ENCODE assay signal across 10 mouse cellular contexts in genomic region chr3:27189320-27190261, GRCm38 (mm10). TPM values are rescaled to one million over a fixed set of nuclear protein-coding genes. Genes with fewer than 3 reads are reported as not detected.
DNase-seq lines count a peak whose midpoint lies in the region; ATAC-seq and TF ChIP-seq lines count a peak whose summit lies in the region.
"Had no signal": no experiment of that assay in that cellular context is flagged by ENCODE, and none has a peak within 500 bp of the region (broad histone marks: within the 10 kb centered on the region; RNA-seq: fewer than 3 reads in every experiment).

No protein-coding gene starts in this region.

- no peak overlapping the region for H3K27ac ChIP-seq in forebrain, embryonic 16.5 days (ENCODE audit: low read length)
- no peak overlapping the region for H3K27ac ChIP-seq in intestine, postnatal 0 days (ENCODE audit: low read depth, low read length)
- H3K27ac ChIP-seq: liver, embryonic 14.5 days had no signal

- no peaks in the 10 kb centered on the region for H3K27me3 ChIP-seq in forebrain, embryonic 16.5 days (replicated peaks; ENCODE audit: control insufficient read depth, insufficient read depth, low read length)
- no peaks in the 10 kb centered on the region for H3K27me3 ChIP-seq in intestine, postnatal 0 days (replicated peaks; ENCODE audit: control insufficient read depth, insufficient read depth, low read length)
- H3K27me3 ChIP-seq: stomach, embryonic 15.5 days had no signal

- ATAC-seq in cerebellum, adult (ENCODE audit: insufficient number of reproducible peaks, low FRiP score, low TSS enrichment): no peak
- ATAC-seq in forebrain, embryonic 16.5 days: peak; percentile 71; the same call in 1 of the 2 replicates
- ATAC-seq in intestine, postnatal 0 days: 0 out of 2 replicates have a peak, but pooled peaks have one; percentile 23

- no peak overlapping the region for H3K4me3 ChIP-seq in forebrain, embryonic 16.5 days (replicated peaks; ENCODE audit: low read length)
- H3K4me3 ChIP-seq in intestine, postnatal 0 days (ENCODE audit: low read depth, low read length): no peak overlapping the region
- H3K4me3 ChIP-seq: stomach, embryonic 15.5 days had no signal

- H3K4me2 ChIP-seq in forebrain, embryonic 16.5 days (ENCODE audit: low read length): no peak overlapping the region
- H3K4me2 ChIP-seq in intestine, postnatal 0 days (replicated peaks; ENCODE audit: low read depth): no peak overlapping the region
- H3K4me2 ChIP-seq: stomach, embryonic 15.5 days had no signal

- intact Hi-C loops in left cerebral cortex, postnatal 10 days (cut with DNase I): no loop called here

- WGBS in forebrain, embryonic 16.5 days: 43% methylated on average over 14 of the region's 14 CpGs
- WGBS in intestine, postnatal 0 days: 48% methylated on average over 14 of the region's 14 CpGs

- DNase-seq in cerebellum, adult 18-20 months: peak; percentile 50 to 59
- peak; percentile 42 for DNase-seq in ZHBTc4 (ENCODE audit: low read depth, low spot score)
- DNase-seq in left cerebral cortex, postnatal 10 days (ENCODE audit: extremely low spot score in 1 of 2, low spot score in 2 of 2): peak; percentile 76 to 92
- peak; percentile 32 for DNase-seq in ovary, postnatal 10 days (ENCODE audit: low spot score)
- DNase-seq in thymus, postnatal 14 days: no peak

- no peak overlapping the region for H3K9ac ChIP-seq in forebrain, embryonic 16.5 days (replicated peaks; ENCODE audit: low read depth, low read length)
- no peak overlapping the region for H3K9ac ChIP-seq in intestine, postnatal 0 days (ENCODE audit: low read depth, low read length)
- H3K9ac ChIP-seq: liver, embryonic 14.5 days; stomach, embryonic 15.5 days had no signal

- no peaks in the 10 kb centered on the region for H3K9me3 ChIP-seq in forebrain, embryonic 16.5 days (ENCODE audit: control insufficient read depth, low read length)
- no peaks in the 10 kb centered on the region for H3K9me3 ChIP-seq in intestine, postnatal 0 days (ENCODE audit: control insufficient read depth)
- H3K9me3 ChIP-seq: stomach, embryonic 15.5 days had no signal

- no peaks in the 10 kb centered on the region for H3K36me3 ChIP-seq in forebrain, embryonic 16.5 days (ENCODE audit: control insufficient read depth, insufficient read depth)
- no peaks in the 10 kb centered on the region for H3K36me3 ChIP-seq in intestine, postnatal 0 days (ENCODE audit: control insufficient read depth, insufficient read depth)
- H3K36me3 ChIP-seq: stomach, embryonic 15.5 days had no signal

- peaks cover 3% of the 10 kb centered on the region; the same call in 1 of the 2 replicates for H3K4me1 ChIP-seq in forebrain, embryonic 16.5 days (replicated peaks; ENCODE audit: control insufficient read depth, insufficient read depth, low read length)
- peaks cover 10% of the 10 kb centered on the region; the same call in 1 of the 2 replicates for H3K4me1 ChIP-seq in intestine, postnatal 0 days (replicated peaks; ENCODE audit: control insufficient read depth, insufficient read depth, low read length)

- no peak for TF ChIP-seq CTCF in intestine, postnatal 0 days (IDR thresholded peaks at IDR 0.05; ENCODE audit: low read depth)

RNA-seq across cellular contexts. Expression of gene Nceh1, which starts 6.8 kb away (rescaled TPM):
- polyA plus RNA-seq in forebrain, embryonic 16.5 days (2015; fragmentation: Nextera tagmentation; extraction: Ambion mirVana): 6.7 and 8.5 TPM in 2 replicates
- 12.6 and 15.0 TPM in 2 replicates for polyA plus RNA-seq in intestine, postnatal 0 days (2015; fragmentation: Nextera tagmentation; extraction: Ambion mirVana)
- total RNA-seq in left cerebral cortex, postnatal 10 days (2021): 100 to 1,000 TPM in 1 of 2 experiments, 10 to 100 TPM in 1; 96.9 to 103 TPM

RNA-seq across cellular contexts. Expression of gene Ect2, which starts 35.9 kb away (rescaled TPM):
- polyA plus RNA-seq in forebrain, embryonic 16.5 days (2015; fragmentation: Nextera tagmentation; extraction: Ambion mirVana): 26.2 and 37.0 TPM in 2 replicates
- polyA plus RNA-seq in intestine, postnatal 0 days (2015; fragmentation: Nextera tagmentation; extraction: Ambion mirVana): 8.4 and 9.1 TPM in 2 replicates
- total RNA-seq in left cerebral cortex, postnatal 10 days (2021): 1 to 10 TPM; 2.4 to 2.7 TPM
